Mouse (Mus musculus) frontal cortex, postnatal 14 days (tissue): Measurements from ENCODE around the gene 4930535I16Rik.
A peak's percentile ranks its signal among the peaks of the same experiment; 100 is the strongest.

Experiments used
- DNase-seq, 2 experiments: peaks; one replicate each; pipeline ENCODE4 v3.0.0; 2022; ENCODE audit warnings: low spot score in 2 of 2

Gene 4930535I16Rik

GRCm38 (mm10) chr4:123905126-123905668 lies 12.6 kb downstream of the 4930535I16Rik start:
- DNase-seq, result no peak

GRCm38 (mm10) chr4:123904333-123905125 lies 13.3 kb downstream of the 4930535I16Rik start, which contains the start of gene Mycbp:
Gene Mycbp (plus strand): TSS chr4:123904832.
- peak; percentile 96 to 97 for DNase-seq

GRCm38 (mm10) chr4:123903432-123903831 lies 14.4 kb downstream of the 4930535I16Rik start:
- no peak for DNase-seq

GRCm38 (mm10) chr4:123898696-123899095 lies 19.1 kb downstream of the 4930535I16Rik start:
- DNase-seq, result peak in 1 of 2 experiments; percentile 40

GRCm38 (mm10) chr4:123894295-123894694 lies 23.5 kb downstream of the 4930535I16Rik start:
- no peak for DNase-seq

- no peak for DNase-seq
Observed at GRCm38 (mm10) chr4:123893726-123894125, 24.1 kb downstream of the 4930535I16Rik start.
